Mouse (Mus musculus) kidney, adult 2 months (tissue): ENCODE results near the gene Orc5.

Experiments used
- CTCF ChIP-seq: fragments of 200-500 bp; conservative IDR thresholded peaks from 2 replicates; pipeline ENCODE4 v1.5.1; 2011; ENCODE audit warnings: low read depth, mild to moderate bottlenecking, control low read depth, low read length, moderate library complexity, mixed read lengths; ENCODE audit not compliant: insufficient read depth, insufficient read length
- POLR2A ChIP-seq: fragments of 200-500 bp; IDR thresholded peaks from one replicate; pipeline ENCODE4 v1.6.1; 2011; ENCODE audit warnings: low read depth, low read length, control low read depth

DNA sequence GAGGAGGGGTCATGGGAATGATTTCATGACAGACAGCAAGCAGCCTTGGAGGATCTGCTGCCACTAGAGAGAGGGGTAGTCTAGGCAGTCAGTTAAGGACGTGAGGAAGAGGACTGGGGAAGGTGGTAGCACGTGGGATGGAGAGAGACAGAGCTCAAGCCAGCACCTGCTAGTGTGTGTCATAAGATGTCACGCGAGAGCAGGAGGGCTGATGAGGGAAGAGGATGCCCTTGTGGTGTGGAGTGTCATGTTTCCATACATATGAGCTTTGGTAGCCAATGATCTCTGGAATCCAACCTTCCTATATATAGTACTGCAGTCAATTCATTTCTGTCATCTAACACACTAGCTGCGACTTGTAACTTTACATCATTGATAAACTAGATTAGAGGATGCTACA, 50.8 kb downstream of the Orc5 start:
- TF ChIP-seq CTCF = no peak
- no peak for TF ChIP-seq POLR2A
